ENCODE assay signal across 8 mouse cellular contexts in the genomic region with DNA sequence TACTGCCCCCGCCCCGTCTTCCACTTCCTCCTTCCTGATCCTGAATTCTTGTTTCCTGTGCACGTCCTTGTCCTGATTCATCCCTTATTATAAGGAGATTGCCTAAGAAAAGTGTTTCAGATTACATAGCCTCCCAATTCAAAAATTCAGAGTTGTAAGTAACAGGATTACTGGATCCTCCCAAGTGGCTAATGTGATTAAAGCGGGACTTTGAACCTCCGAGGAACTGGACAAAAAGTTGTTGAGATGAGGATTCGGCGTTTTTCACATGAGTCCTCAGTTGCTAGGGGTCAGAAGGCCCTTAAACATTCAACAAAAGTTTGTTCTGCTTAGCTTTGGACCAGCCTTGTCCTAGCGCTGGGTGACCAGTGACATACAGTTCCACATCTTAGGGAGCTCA. TPM values are rescaled to one million over a fixed set of nuclear protein-coding genes. Genes with fewer than 3 reads are reported as not detected.
A peak's percentile ranks its signal among the peaks of the same experiment; 100 is the strongest.
DNase-seq lines count a peak whose midpoint lies in the region; ATAC-seq and TF ChIP-seq lines count a peak whose summit lies in the region.

TSS of gene Kcna1 (minus strand) at position 4 of the 400 bp plus-strand sequence.

- no peak for TF ChIP-seq CTCF in layer of hippocampus, adult 2 months (conservative IDR thresholded peaks at IDR 0.05)
- TF ChIP-seq CTCF in midbrain, postnatal 0 days (IDR thresholded peaks at IDR 0.05) = no peak

- 8% methylated on average over 8 of the region's 8 CpGs for WGBS in forebrain, embryonic 11.5 days
- WGBS in midbrain, postnatal 0 days = 9% methylated on average over 8 of the region's 8 CpGs

- no peak for ATAC-seq in forebrain, embryonic 11.5 days (replicated peaks; ENCODE audit: low FRiP score)
- no peak for ATAC-seq in midbrain, postnatal 0 days (ENCODE audit: low FRiP score)
- ATAC-seq in inflammation-experienced regulatory T-cells, adult 6 months = no peak

- H3K27ac ChIP-seq in layer of hippocampus, adult 2 months = peak within 1 kb of the TSS; percentile 96
- H3K27ac ChIP-seq in forebrain, embryonic 11.5 days (ENCODE audit: low read depth, low read length) = no peak within 1 kb of the TSS
- H3K27ac ChIP-seq in midbrain, postnatal 0 days (ENCODE audit: low read depth, low read length) = no peak within 1 kb of the TSS

- no peaks in the 10 kb centered on the region for H3K36me3 ChIP-seq in forebrain, embryonic 11.5 days (ENCODE audit: control insufficient read depth, insufficient read depth, low read length)
- no peaks in the 10 kb centered on the region for H3K36me3 ChIP-seq in midbrain, postnatal 0 days (ENCODE audit: insufficient read depth, low read length)

- peak within 1 kb of the TSS; percentile 88 for H3K4me3 ChIP-seq in layer of hippocampus, adult 2 months
- H3K4me3 ChIP-seq in forebrain, embryonic 11.5 days (ENCODE audit: low read depth, low read length) = peak within 1 kb of the TSS; percentile 50
- peak within 1 kb of the TSS; percentile 59 for H3K4me3 ChIP-seq in midbrain, postnatal 0 days (ENCODE audit: low read depth, low read length)

- peak within 1 kb of the TSS; percentile 98 for H3K4me2 ChIP-seq in forebrain, embryonic 11.5 days (ENCODE audit: low read depth, low read length, severe bottlenecking)
- peak within 1 kb of the TSS; percentile 98 for H3K4me2 ChIP-seq in midbrain, postnatal 0 days (ENCODE audit: low read depth, low read length, poor library complexity, severe bottlenecking)

- H3K4me1 ChIP-seq in forebrain, embryonic 11.5 days (replicated peaks; ENCODE audit: control insufficient read depth, insufficient read depth, low read length) = peaks cover 8% of the 10 kb centered on the region; the same call in 1 of the 2 replicates
- H3K4me1 ChIP-seq in midbrain, postnatal 0 days (ENCODE audit: insufficient read depth, low read length) = peaks cover 8% of the 10 kb centered on the region

- peak within 1 kb of the TSS; percentile 10; the same call in 1 of the 2 replicates for H3K9ac ChIP-seq in forebrain, embryonic 11.5 days (ENCODE audit: low read length)
- peak within 1 kb of the TSS; percentile 61; the same call in 1 of the 2 replicates for H3K9ac ChIP-seq in midbrain, postnatal 0 days (replicated peaks; ENCODE audit: low read length, poor library complexity, severe bottlenecking)

- DNase-seq in layer of hippocampus, adult 2 months (ENCODE audit: low spot score in 2 of 2) = no peak
- no peak for DNase-seq in layer of hippocampus, adult 9-10 months (ENCODE audit: low spot score)
- no peak for DNase-seq in forebrain, embryonic 11.5 days (ENCODE audit: low spot score)
- DNase-seq in layer of hippocampus, postnatal 14 days (ENCODE audit: low spot score in 2 of 2) = no peak
- no peak for DNase-seq in midbrain, postnatal 0 days (ENCODE audit: low spot score)
- DNase-seq in adrenal gland, adult 8-10 months = no peak
- no peak for DNase-seq in cerebellum, postnatal 25 days

- peaks cover 49% of the 10 kb centered on the region for H3K27me3 ChIP-seq in forebrain, embryonic 11.5 days (ENCODE audit: control insufficient read depth, insufficient read depth, low read length)
- H3K27me3 ChIP-seq in midbrain, postnatal 0 days (ENCODE audit: insufficient read depth, low read length) = peaks cover 29% of the 10 kb centered on the region

- no peaks in the 10 kb centered on the region for H3K9me3 ChIP-seq in forebrain, embryonic 11.5 days (ENCODE audit: control insufficient read depth, low read length)
- H3K9me3 ChIP-seq in midbrain, postnatal 0 days (ENCODE audit: low read length) = no peaks in the 10 kb centered on the region

RNA-seq across cellular contexts. Expression of gene Kcna1, which starts in this region (rescaled TPM):
- 100 to 1,000 TPM; 115 to 119 TPM for total RNA-seq in layer of hippocampus, adult 2 months (2021)
- 0.39 and 0.53 TPM in 2 replicates for polyA plus RNA-seq in forebrain, embryonic 11.5 days (2014; fragmentation: Nextera tagmentation; extraction: Ambion mirVana)
- total RNA-seq in layer of hippocampus, postnatal 14 days (2021) = 10 to 100 TPM; 82.0 to 90.5 TPM
- total RNA-seq in midbrain, postnatal 0 days (2014; rRNA removed) = 2.1 and 4.2 TPM in 2 replicates
- polyA plus RNA-seq in midbrain, postnatal 0 days (2015; fragmentation: Nextera tagmentation; extraction: Ambion mirVana) = 2.0 and 2.2 TPM in 2 replicates
- 1 to 10 TPM in 2 of 4 experiments, under 1 TPM in 2; 0.80 to 1.2 (median 0.97) TPM for total RNA-seq in adrenal gland, adult 8-10 months (2022)
- not detected for polyA plus RNA-seq in inflammation-experienced regulatory T-cells, adult 6 months (2017; shearing (Covaris generic))

Comparison
In these comparisons a context has a peak if more than half of its experiments do, and no peak if none do; other contexts are left out.
1. RNA of gene Kcna1 (total RNA-seq): 115 to 119 TPM in layer of hippocampus, adult 2 months and 82.0 to 90.5 TPM in layer of hippocampus, postnatal 14 days; 2.1 to 4.2 TPM in midbrain, postnatal 0 days and 0.80 to 1.2 TPM in adrenal gland, adult 8-10 months; every median in the first group is over 10 times any median in the second.
2. Peak in every context shown above with its lines, with median percentiles within 50 percentile points of each other: H3K4me3 ChIP-seq.